Mouse (Mus musculus) small intestine, adult 2 months (tissue): Measurements from ENCODE around the gene Trmt112.

ENCODE experiments used
- CTCF ChIP-seq: fragments of 200-500 bp; IDR thresholded peaks from 2 replicates; pipeline ENCODE4 v1.5.1; 2012; ENCODE audit warnings: low read depth, mild to moderate bottlenecking, control low read depth, inconsistent platforms, low read length, moderate library complexity, mixed read lengths; ENCODE audit not compliant: insufficient replicate concordance, insufficient read length; ENCODE audit errors: extremely low read depth
- POLR2A ChIP-seq: fragments of 200-500 bp; IDR thresholded peaks from 2 replicates; pipeline ENCODE4 v1.6.1; 2012; ENCODE audit warnings: low read depth, mild to moderate bottlenecking, control low read depth, inconsistent platforms, low read length, moderate library complexity

DNA sequence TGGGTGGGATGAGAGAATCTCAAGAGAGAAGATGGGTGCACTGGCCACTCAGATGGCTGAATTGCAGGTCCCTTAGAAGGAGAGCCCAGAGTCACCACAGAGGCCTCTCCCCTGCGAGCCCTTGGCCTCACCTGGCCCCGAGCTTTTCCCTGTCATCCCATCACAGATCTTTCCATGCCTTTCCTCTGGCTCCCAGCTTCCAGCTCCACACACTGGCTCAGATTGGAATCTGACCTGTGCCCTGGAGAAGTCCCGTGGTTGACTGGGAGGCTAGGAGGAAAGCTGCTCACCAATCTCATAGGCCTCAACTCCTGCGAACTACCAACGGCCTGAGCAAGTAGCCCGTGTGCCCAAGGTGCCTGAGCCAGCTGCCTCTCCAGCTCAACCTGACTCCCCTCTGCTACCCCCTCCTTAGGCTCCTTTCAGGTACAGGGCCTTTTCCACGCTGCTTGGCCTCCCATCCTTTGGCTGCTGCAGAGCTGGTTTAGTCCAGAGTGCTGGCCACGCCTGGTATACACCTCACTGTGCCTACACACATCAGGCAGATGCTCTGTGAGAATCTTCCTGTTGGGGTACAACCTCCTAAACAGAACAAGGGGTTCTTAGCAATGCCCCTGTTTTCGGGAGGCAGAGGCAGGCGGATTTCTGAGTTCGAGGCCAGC, 3.9 kb upstream of the Trmt112 start:
- TF ChIP-seq CTCF, result no peak
- TF ChIP-seq POLR2A, result no peak
